Mouse (Mus musculus): ENCODE results near the gene Park7.
"Not testable (repeated sequence)": the region's sequence is repeated elsewhere in the genome, so short reads cannot be mapped to it uniquely, and the experiment has no call there.

The Park7 gene

DNA sequence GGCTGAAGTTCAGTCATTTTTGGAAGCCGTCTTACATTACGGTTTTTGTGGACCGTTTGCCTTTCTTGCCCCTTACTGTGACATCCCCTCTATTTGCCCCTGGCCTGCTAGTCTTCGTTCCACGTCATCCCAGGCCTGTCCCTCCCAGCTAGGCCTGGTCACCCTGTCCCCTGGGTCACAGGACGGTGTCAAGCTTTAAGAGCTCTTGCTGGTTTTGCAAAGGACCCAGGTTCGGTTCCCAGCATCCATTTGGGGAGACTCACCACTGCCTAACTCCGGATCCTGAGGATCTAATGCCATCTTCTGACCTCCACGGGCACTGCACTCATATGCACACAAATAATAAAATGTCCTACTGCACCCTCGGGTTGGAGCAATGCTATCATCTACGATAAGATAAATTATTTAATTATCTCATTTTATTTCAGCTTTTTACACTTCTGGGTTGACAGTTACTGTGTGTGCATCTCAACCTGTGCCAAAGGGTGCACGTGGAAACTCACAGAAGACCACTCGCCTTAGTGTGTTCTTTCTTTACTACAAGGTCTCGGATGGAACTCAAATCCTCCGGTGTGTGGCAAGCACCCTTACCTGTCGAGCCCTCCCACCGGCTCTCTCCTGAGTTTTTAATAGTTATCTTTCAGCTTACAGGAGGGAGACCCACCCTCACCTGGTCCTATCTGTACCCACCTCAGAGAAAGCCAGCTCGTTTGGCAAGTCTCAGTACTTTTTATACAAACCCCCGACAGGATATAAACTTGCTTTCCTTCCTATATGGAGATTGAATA is 3.9 kb downstream of the Park7 start:
- no peak for DNase-seq (ENCODE audit: low spot score)

DNA sequence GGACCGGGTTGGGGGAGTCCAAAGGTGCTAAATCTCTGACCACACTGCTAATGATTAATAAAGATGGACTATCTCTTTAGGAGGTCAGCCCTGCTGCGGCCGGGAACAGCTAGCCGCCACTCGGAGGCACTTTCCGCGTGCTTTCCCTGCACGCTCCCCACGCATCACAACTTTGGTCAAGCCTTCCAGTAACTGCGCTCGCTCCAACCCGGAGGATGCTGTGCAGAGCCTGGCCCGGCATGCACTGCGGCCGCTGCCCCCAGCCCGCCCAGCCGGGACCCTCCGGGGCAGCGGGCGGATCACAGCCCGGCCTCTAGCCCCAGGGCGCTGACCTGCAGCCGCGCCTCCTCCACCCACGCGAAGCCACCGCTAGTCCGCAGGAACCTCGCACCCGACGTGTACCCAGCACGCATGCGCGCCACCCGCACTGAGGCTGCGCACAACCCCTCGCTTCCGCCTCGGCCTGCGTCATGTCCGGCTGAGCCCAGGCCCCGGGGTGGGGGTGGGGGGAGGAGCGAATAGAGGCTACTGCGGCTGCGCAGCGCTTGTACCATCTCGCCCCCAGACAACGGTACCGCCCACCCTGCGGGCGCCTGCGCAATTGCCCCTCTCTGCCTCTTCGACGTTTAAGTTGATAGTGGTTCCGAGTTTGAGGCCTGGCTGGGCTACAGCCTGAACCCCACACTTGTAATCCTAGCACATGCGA is 4.6 kb downstream of the Park7 start:
- DNase-seq (ENCODE audit: low spot score), result peak; percentile 85

DNA sequence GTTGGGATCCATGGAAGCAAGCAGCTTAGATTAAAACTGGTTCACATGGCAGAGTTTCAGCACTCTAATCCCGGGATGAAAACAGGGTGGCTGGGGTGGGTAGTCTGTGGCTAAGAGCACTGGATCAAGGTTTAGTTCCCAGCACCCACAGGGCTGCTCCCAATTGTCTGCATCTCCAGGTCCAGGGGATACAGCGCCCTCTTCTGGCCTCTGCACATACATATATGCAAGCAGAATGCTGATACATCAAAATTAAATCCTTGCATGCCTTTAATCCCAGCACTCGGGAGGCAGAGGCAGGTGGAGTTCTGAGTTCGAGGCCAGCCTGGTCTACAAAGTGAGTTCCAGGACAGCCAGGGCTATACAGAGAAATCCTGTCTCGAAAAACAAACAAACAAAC is 5.7 kb downstream of the Park7 start:
- not testable (repeated sequence) for DNase-seq (ENCODE audit: low spot score)

DNA sequence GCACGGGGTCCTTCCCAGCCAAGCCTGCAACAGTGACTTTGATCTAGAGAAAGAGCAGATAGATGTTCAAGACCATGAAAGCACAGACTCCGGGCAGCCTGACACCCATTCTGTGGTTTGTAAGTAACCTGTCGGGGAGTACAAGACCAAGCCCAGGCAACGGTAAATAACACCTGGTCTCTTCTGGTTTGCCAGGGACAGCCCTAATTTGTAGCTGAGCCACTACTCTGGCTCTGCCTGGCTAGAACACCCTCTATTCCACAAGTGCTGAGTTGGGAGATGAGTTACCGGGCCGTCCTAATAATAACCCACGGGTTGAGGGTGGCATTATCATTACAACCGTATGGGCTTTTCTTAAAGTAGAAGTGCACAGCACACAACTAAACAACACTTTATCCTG is 7.1 kb downstream of the Park7 start:
- DNase-seq (ENCODE audit: low spot score), result no peak

DNA sequence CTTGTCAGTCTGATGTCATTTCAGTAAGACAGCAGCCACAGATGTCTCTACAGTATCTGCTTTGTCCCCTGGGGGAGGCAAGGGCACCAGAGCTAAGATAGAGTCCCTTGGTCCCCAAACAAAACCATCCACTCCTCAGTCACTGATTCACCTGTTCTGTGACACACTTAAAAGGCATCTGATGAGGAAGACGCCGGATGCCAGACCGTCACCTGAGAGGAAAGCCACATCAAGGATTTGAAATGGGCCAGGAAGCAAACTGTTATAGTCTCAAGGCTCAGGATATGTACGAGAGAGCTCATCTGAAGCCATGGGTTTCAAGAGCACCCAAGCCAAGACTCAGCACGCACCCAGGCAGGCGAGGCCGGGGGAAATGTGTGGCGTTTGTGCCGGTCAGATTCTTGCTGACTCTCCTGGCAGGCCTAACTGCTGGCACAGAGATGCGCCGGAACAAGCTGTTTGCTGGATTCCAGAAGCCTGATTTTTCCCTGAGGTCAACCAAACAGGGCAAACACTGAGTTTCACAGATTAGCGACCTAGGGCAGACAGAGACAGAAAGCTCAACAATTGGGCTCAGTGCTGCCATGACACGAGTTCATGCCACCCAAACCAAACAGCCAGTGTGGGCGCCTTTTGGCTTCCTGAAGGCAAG is 11.0 kb downstream of the Park7 start:
- DNase-seq (ENCODE audit: low spot score), result no peak

DNA sequence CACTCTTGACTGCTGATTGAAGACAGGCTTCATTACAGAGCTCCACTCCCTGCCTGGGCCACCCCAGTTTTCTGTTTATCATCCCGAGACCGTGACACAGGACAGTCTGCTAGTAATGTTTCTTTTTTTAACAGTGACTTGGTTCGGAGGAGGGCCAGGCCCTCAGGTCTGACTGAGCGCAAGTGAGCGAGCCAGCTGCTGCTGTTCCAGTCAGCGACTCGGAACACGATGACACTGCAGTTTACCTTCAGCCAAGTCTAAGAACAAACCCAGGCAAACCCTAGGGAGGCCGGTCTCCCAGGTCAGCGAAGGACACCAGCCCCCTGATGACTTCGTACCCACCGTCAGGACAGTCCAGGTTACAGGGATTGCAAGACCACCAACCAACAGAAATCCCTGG is 12.2 kb downstream of the Park7 start:
- DNase-seq (ENCODE audit: low spot score), result no peak

DNA sequence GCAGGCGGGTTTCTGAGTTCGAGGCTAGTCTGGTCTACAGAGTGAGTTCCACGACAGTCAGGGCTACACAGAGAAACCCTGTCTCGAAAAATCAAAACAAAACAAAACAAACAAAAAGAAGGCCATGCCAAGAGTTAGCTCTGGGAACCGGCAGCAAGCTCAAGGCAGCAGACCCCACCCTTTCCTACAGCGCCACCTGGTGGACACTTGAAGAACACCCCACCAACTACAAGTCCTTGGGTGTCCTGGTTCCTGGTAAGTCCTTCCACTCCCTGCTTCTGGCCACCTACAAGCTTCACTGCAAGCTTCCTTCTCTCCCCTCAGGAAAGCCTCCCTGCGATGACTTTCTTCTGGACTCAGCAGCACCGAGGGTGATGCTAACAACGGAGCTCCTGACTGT is 12.6 kb downstream of the Park7 start:
- DNase-seq (ENCODE audit: low spot score), result no peak

DNA sequence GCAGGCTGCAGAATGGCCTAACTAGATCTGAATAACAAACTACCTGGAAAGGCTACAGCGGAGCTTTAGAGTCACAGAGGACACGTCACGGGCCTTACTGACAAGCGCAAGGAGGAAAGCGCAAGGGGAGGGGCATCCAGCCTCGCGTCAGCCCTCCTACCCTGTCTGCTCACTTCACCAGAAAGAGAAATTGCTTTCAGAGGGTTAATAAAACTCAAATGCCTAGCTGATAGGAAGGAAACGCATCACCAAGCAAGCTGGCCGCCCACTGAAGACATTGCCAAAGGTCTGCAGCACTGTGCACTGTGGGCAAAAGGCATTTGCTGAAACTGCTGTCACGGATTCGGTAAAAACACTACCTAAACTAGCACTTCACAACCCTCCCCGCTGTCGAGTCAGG is 13.8 kb downstream of the Park7 start:
- no peak for DNase-seq (ENCODE audit: low spot score)

DNA sequence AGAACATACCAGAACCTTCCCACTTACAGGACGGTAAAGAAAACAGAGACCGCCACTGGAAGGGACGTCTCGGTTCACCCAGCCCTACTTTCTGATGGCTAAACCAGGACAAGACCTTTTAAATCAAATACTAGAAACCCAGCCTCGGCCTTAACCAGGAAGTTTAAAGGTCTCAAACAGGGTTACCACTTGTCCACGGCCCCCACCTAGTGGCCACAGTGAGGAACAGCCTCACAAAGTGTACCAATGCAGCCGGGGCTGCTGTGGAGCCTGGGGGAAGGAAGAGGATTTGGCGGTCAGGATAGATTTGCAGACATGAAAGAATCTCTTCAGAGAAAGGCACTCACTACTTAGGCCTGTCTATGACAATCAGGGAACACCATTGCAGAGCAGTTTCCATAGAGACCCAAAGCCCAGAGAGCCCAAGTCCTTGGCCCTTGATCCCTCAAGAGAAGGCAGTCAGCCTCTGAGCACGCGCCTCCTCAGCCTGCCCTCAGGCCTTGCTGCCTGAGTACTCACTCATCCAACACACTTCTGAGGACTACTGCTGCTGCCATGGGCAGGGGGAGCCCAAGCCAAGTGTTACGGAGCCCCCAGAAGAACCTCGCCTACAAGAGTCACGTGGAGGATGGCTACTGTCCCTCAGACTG is 15.4 kb downstream of the Park7 start:
- DNase-seq (ENCODE audit: low spot score), result no peak

DNA sequence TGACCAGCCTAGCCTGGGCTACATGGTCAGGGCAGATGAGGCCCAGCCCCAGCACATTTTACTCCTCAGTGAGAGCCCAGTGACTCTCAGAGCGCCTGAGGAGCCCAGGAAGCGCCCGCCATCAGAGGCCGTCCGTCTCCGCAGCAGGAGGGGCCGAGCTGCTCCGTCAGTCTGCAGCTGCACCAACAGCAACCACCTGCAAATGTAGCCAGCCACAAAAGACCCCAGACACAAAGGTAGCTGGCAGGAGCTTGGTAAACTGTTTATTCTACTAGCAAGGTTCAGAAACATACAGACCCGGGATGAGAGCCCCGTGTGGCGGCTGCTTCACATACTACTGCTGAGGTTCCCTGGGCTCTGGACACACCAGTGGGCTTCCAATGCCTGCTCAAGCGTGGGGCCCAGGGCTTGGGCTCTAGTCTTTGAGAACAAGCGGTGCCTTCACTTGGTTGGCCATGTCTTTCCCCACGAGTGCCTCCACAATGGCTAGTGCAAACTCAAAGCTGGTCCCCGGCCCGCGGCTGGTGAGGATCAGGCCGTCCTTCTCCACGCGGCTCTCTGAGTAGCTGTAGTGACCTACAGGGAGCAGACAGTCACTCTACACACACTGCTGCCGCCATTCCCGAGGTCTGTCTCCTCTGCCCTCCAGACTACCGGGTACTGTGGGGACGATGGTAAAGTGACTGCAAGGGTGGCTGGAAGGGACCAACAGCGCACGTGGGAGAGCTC is 17.2 kb downstream of the Park7 start:
- no peak for DNase-seq (ENCODE audit: low spot score)

DNA sequence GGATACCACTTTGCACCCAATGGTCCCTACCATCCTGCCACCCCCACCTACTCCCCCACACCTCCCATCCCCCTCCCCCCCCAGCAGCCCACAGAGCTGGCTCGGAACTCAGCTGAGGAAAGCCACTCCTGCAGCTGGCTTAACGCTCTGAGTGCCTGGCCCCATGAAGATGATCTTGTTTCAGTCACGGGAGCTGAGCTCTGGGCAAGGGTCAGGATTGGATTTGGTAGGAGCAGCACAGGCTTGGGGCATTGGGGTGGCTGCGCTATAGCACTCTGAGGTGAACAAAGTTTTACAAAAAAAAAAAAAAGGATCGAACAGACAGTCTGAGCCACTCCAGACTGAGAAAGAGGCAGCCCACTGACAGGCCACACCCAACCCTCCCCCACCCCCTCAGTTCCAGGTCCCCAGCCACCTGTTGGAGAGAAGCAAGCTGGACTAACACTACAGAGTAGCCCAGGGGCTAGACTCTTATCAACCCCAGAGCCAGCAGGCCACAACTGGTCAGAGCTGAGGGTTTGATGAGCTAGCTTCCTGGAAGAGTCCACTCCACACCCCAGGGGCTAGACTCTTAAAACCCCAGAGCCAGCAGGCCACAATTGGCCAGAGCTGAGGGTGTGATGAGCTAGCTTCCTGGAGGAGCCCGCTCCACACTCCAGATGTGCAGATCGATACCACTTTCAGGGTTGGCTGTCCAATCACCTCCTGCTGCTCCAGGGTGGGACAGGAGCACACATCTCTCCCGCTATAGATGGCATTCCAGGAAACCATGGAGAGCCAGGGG is 19.3 kb downstream of the Park7 start:
- DNase-seq (ENCODE audit: low spot score), result no peak

DNA sequence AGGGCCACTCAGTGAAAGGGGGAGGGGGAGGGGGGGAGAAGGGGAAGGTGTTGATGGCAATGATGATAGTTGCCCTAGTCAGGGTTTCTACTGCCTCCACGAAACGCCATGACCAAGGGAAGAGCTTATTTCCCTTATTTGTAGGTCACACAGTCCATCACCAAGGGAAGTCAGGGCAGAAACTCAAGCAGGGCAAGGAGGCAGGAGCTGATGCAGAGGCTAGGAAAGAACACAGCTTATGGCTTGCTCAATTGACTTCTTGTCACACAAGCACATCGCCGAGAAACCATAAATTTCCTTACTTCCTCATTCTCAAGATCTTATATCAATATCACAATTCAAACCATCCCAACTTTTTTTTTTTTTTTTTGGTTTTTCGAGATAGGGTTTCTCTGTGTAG is 22.9 kb downstream of the Park7 start:
- no peak for DNase-seq (ENCODE audit: low spot score)

DNA sequence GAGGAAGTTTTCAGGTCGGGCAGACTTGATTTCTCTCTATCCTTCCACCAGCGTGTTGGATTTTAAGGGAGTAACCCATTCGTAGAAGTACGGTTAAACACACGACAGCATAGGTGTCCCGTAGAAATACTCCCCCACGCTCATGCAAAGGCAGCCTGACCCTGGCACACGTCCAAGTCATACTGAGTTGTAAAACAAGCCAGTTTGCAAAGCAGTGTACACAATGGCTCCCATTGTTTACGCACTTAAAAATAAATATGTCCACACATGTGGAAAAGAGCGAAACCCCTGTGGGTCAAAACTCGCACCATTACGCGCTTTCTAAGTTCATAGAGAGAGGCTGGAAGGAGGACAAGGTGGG is 24.3 kb downstream of the Park7 start:
- no peak for DNase-seq (ENCODE audit: low spot score)

DNA sequence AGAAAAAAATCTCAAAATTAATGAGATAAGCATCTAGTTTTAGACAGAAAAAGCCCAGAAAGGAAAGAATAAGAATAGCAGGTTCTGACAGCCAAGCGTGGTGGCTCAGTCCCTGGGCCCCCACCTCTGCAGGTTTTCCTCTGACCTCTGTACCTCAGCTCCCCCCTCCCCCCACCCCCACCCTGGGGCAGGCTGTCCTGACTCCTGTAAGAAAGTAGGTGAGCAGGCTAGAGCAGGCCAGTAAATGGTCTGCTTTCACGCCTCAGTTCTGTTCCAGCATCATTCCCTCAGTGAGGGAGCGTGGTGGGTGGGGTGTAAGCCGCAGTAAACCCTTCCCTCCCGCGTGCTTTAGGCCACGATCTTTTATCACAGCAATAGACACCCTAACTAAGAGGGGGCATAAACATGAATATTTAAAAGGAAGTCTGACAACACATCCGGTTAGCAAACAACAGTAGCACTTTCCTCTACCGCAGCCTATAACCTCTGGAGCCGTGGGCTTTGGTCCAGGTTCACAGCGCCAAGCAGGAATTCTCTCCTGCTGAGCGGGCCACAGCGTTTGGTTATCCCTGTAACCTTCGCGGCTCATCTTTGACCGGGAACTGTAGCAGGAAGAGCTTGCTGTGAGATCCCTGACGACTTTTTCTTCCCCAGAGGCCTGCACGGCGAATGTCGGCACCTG is 24.8 kb downstream of the Park7 start:
- DNase-seq (ENCODE audit: low spot score), result no peak

DNA sequence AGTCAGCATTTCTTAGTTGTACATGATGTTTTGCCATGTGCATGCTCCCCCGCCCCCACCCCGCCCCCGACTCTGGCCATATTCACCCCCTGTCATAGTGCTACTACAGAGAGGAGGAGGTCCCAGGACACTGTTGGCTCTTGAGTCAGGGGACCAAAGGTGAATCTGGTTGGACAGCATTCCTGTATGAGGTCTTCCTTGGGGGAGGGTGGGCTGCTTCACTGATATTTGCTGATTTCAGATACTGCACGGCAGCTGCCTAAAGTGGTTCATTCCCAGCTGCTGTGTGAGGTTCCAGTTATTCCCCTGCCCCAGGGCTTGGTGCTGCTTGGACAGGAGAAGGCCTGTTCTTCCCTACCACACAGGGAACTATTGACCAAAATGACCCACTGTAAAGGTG is 25.7 kb downstream of the Park7 start:
- DNase-seq (ENCODE audit: low spot score), result no peak

DNA sequence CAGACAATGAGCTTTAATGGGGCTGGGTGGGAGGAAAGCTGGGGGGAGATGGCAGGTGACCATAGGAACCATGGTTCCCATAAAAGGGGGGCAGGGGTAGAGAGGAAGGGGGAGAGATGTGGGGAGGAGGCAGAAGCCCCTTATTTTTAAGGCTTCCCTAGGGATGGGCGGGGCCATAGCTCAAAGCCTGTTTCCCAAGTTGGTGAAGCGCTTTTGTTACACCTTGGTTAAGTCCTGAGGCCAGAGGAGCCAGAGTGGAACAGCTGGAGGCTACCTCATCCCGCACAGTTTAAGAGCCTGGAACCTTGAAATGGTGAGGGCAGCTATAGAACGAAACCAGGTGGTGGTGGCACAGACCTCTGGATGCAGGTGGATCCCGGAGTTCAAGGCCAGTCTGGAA is 26.3 kb downstream of the Park7 start:
- DNase-seq (ENCODE audit: low spot score), result no peak

DNA sequence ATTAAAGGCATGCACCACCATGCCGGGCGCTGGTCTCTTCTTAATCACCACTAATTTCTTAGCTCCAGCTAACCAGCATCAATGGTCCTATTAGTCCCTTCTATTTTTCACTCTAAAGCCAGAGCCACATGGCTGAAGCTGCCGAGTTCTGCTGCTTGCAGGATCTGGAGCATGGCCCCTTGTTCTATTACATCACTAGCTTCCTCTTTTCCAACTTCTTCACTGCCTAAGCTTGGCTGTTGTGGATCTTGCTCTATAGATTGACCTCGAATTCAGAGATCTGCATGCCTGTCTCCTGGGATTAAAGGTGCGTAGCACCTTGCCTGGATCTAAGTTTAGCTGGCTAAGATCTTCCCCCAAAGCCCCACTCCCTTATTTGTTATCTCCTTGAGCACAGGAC is 31.6 kb downstream of the Park7 start:
- DNase-seq (ENCODE audit: low spot score), result no peak

DNA sequence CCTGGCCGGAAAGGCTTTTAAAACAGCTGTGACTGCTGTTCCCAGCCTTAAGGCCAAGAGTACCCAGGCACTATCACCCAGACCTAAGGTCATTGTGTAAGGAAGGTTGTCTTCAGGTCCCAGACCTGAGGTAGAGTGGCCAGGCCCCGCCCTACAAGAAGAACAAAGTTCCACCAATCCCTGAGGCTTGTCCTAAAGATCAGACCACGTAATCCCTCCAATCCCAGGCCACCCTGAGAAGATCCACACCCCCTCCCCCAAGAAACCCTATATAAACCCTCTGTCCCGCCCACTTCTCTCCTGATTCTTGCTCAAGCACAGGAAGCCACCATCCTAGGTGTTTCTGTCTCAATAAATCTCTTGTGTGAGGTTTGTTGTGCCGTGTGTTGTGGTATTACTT is 33.9 kb downstream of the Park7 start:
- DNase-seq (ENCODE audit: low spot score), result no peak

DNA sequence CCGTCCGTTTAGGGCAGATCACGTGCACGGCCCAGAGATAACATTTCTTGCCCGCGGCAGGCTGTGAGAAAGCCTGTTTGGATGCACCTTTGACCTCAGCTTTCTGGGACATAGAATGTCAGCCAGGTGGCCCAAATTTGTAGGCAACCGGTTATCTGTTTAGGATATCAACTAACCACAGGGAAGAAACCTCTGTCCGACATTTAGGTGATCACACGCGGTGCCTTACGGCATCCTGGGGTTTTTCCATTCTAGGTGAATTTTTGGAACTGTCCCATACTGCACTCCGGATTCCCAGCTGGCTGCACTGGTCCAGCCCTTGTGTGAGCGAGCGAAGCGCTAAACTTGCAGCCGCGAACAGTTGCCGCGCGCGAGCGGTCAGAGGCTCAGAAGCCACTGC is 34.6 kb downstream of the Park7 start:
- DNase-seq (ENCODE audit: low spot score), result no peak

DNA sequence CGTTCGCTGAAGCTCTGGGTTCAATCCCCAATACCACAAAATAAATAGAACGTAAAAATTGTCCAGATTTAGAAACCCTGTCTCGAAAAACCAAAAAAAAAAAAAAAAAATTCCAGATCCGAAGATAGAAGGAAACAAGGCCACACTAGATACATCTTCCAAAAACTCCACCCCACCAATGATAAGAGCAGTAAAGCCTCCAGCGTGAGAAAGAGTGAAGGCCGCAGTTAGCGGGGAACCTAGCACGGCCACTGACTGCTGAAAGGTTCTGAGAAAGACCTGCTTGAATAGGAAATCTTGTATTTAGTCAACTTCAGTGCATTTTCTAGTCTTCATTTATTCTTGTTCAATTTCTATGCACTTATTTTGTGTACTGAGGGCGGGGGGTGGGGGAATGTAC is 38.8 kb downstream of the Park7 start:
- DNase-seq (ENCODE audit: low spot score), result no peak

DNA sequence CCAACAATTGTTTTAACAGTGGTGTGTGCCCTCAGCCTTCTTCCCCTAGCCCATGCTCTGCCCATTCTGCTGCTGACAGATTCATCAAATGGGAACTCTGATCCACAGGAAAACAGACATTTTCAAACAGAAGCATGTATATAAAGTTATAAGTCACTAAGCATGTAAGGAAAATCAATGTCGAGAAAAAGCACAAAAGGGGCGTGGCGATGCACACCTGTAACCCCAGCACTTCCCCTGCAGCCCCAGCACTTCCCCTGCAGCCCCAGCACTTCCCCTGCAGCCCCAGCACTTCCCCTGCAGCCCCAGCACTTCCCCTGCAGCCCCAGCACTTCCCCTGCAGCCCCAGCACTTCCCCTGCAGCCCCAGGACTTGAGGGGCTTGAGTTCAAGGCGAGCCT is 39.8 kb downstream of the Park7 start:
- not testable (repeated sequence) for DNase-seq (ENCODE audit: low spot score)
